12 mouse cellular contexts compared by ENCODE assay signal in the genomic region with DNA sequence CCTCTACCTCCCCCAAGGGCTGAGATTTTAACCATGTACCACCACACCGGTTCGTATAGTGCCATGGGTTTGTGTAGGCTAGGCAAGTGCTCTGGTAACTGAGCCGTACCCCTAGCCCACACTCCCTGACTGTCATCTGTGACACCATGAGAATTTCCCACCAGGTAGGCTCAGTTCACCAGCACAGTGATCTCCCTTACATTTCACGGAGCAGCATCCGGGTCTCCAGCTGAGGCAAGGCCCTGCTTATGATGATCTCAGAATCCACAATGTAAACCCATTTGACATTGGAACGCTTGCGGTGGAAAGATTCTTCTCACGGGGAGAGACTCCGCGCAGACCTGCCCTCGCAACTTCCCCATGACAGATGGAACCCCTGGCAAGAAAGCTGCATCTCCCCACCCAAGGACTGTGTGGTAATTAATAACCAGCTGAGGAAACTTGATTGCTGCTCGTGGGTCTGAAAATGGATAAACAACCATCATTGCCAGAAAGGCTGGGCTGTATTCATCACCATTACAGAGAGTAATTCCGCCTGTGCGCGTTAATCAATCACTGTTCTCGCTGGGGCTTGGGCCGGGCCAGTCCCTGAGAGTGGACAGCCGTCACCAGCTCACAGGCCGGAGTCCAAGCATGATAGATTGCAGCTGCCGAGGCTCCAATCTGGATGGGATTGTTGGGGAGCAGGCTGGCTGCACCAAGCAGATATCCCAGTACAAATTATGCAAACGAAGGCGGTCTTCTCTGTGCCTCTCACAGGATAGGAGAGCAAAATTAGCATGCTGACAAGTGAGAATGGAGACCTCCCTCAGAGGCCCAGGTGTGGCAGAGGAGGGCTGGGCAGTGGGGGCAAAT.
A peak's percentile ranks its signal among the peaks of the same experiment; 100 is the strongest.
DNase-seq lines count a peak whose midpoint lies in the region; ATAC-seq and TF ChIP-seq lines count a peak whose summit lies in the region.
"Had no signal": no experiment of that assay in that cellular context is flagged by ENCODE, and none has a peak within 500 bp of the region (broad histone marks: within the 10 kb centered on the region; RNA-seq: fewer than 3 reads in every experiment).

No protein-coding gene starts in this region.

- TF ChIP-seq CTCF in hindbrain, postnatal 0 days (IDR thresholded peaks at IDR 0.05; ENCODE audit: low read depth), result no peak
- TF ChIP-seq CTCF in midbrain, postnatal 0 days (IDR thresholded peaks at IDR 0.05), result no peak

- H3K4me3 ChIP-seq in forebrain, embryonic 13.5 days, result no peak overlapping the region
- H3K4me3 ChIP-seq in hindbrain, postnatal 0 days (ENCODE audit: low read length), result no peak overlapping the region
- H3K4me3 ChIP-seq in midbrain, postnatal 0 days (ENCODE audit: low read depth, low read length), result no peak overlapping the region
- H3K4me3 ChIP-seq: erythroblast, embryonic 14.5 days; liver, embryonic 15.5 days had no signal

- DNase-seq in kidney, postnatal 4 days, result peak; percentile 73 to 75
- DNase-seq in kidney, adult 9 months, result no peak
- DNase-seq in hindbrain, postnatal 0 days (ENCODE audit: low spot score), result peak; percentile 63
- DNase-seq in midbrain, postnatal 0 days (ENCODE audit: low spot score), result peak; percentile 67
- DNase-seq in thymus, postnatal 36 days, result no peak
- no peak for DNase-seq in cerebellum, adult 9-11 months
- no peak for DNase-seq in thymus, adult 18-20 months
- DNase-seq: right cerebral cortex, postnatal 4 days had no signal

- no peaks in the 10 kb centered on the region for H3K36me3 ChIP-seq in forebrain, embryonic 13.5 days (ENCODE audit: poor library complexity, severe bottlenecking)
- H3K36me3 ChIP-seq in hindbrain, postnatal 0 days (ENCODE audit: insufficient read depth, low read length), result no peaks in the 10 kb centered on the region
- H3K36me3 ChIP-seq in midbrain, postnatal 0 days (ENCODE audit: insufficient read depth, low read length), result no peaks in the 10 kb centered on the region
- H3K36me3 ChIP-seq: G1E; liver, embryonic 15.5 days had no signal

- peaks cover 14% of the 10 kb centered on the region for H3K4me1 ChIP-seq in forebrain, embryonic 13.5 days
- no peaks in the 10 kb centered on the region for H3K4me1 ChIP-seq in hindbrain, postnatal 0 days (ENCODE audit: insufficient read depth, low read length)
- no peaks in the 10 kb centered on the region for H3K4me1 ChIP-seq in midbrain, postnatal 0 days (ENCODE audit: insufficient read depth, low read length)
- H3K4me1 ChIP-seq: liver, embryonic 15.5 days had no signal

- no peaks in the 10 kb centered on the region for H3K9me3 ChIP-seq in forebrain, embryonic 13.5 days (replicated peaks)
- H3K9me3 ChIP-seq in hindbrain, postnatal 0 days (ENCODE audit: low read length), result no peaks in the 10 kb centered on the region
- no peaks in the 10 kb centered on the region for H3K9me3 ChIP-seq in midbrain, postnatal 0 days (ENCODE audit: low read length)
- H3K9me3 ChIP-seq: liver, embryonic 15.5 days had no signal

- H3K27ac ChIP-seq in forebrain, embryonic 13.5 days, result peak overlapping the region; percentile 70
- no peak overlapping the region for H3K27ac ChIP-seq in hindbrain, postnatal 0 days
- no peak overlapping the region for H3K27ac ChIP-seq in midbrain, postnatal 0 days (ENCODE audit: low read depth, low read length)
- H3K27ac ChIP-seq: liver, embryonic 15.5 days had no signal

- peak; percentile 59; the same call in 1 of the 2 replicates for ATAC-seq in forebrain, embryonic 13.5 days
- peak; percentile 75 for ATAC-seq in hindbrain, postnatal 0 days
- ATAC-seq in midbrain, postnatal 0 days (ENCODE audit: low FRiP score), result no peak

- peak overlapping the region; percentile 24; the same call in 1 of the 2 replicates for H3K4me2 ChIP-seq in forebrain, embryonic 13.5 days
- H3K4me2 ChIP-seq in hindbrain, postnatal 0 days (ENCODE audit: low read depth, low read length), result no peak overlapping the region
- H3K4me2 ChIP-seq in midbrain, postnatal 0 days (ENCODE audit: low read depth, low read length, poor library complexity, severe bottlenecking), result no peak overlapping the region
- H3K4me2 ChIP-seq: liver, embryonic 15.5 days had no signal

- no peaks in the 10 kb centered on the region; the same call in 1 of the 2 replicates for H3K27me3 ChIP-seq in forebrain, embryonic 13.5 days
- H3K27me3 ChIP-seq in hindbrain, postnatal 0 days (ENCODE audit: insufficient read depth, low read length), result no peaks in the 10 kb centered on the region
- H3K27me3 ChIP-seq in midbrain, postnatal 0 days (ENCODE audit: insufficient read depth, low read length), result no peaks in the 10 kb centered on the region
- H3K27me3 ChIP-seq: liver, embryonic 15.5 days had no signal

- H3K9ac ChIP-seq in forebrain, embryonic 13.5 days, result no peak overlapping the region
- H3K9ac ChIP-seq in hindbrain, postnatal 0 days (replicated peaks; ENCODE audit: low read length), result no peak overlapping the region
- no peak overlapping the region for H3K9ac ChIP-seq in midbrain, postnatal 0 days (replicated peaks; ENCODE audit: low read length, poor library complexity, severe bottlenecking)
- H3K9ac ChIP-seq: liver, embryonic 15.5 days had no signal

- WGBS in forebrain, embryonic 13.5 days, result 62% methylated on average over 22 of the region's 22 CpGs
- 33% methylated on average over 22 of the region's 22 CpGs for WGBS in hindbrain, postnatal 0 days
- 61% methylated on average over 22 of the region's 22 CpGs for WGBS in midbrain, postnatal 0 days

Comparison
In these comparisons a context has a peak if more than half of its experiments do, and no peak if none do; other contexts are left out.
1. DNase-seq: peak in kidney, postnatal 4 days (2 of 2), hindbrain, postnatal 0 days (single experiment) and midbrain, postnatal 0 days (single experiment); none in kidney, adult 9 months (single experiment), thymus, postnatal 36 days (0 of 2), cerebellum, adult 9-11 months (single experiment) and thymus, adult 18-20 months (0 of 2).